Mouse (Mus musculus) MEL (cell line): ENCODE results near the gene Actn2. TPM values are rescaled to one million over a fixed set of nuclear protein-coding genes. Genes with fewer than 3 reads are reported as not detected.

Experiments
- DNase-seq: peaks from one replicate; pipeline ENCODE4 v3.0.0; 2011; ENCODE audit warnings: low read depth, low spot score
- H3K27ac ChIP-seq: 2 replicates; pipeline ENCODE4 v1.5.1; 2012; ENCODE audit warnings: low read depth, mild to moderate bottlenecking, control low read depth, low read length, moderate library complexity; ENCODE audit not compliant: control insufficient read depth
- H3K27me3 ChIP-seq, 2 experiments: fragments of 150-350 bp in 1 of 2; sonication (generic) in 1 of 2; 2 replicates each; pipeline ENCODE4 v1.6.1; 2012; ENCODE audit warnings: low read length in 2 of 2, mild to moderate bottlenecking in 2 of 2, improper control_type of control experiment in 1 of 2, moderate library complexity in 1 of 2; ENCODE audit not compliant: insufficient read depth in 2 of 2, control insufficient read depth in 1 of 2
- H3K36me3 ChIP-seq, 2 experiments: 2 replicates each; pipeline ENCODE4 v1.6.1; 2012 to 2014; ENCODE audit warnings: low read length in 2 of 2, improper control_type of control experiment in 1 of 2, inconsistent platforms in 1 of 2, mild to moderate bottlenecking in 1 of 2; ENCODE audit not compliant: insufficient read depth in 2 of 2, control insufficient read depth in 1 of 2
- H3K4me1 ChIP-seq, 2 experiments: fragments of 150-350 bp in 1 of 2; sonication (generic) in 1 of 2; 2 replicates each; pipeline ENCODE4 v1.6.1; 2012; ENCODE audit warnings: low read length in 2 of 2, improper control_type of control experiment in 1 of 2, mild to moderate bottlenecking in 1 of 2; ENCODE audit not compliant: insufficient read depth in 2 of 2, control insufficient read depth in 1 of 2
- H3K4me3 ChIP-seq, 2 experiments: fragments of 150-350 bp in 1 of 2; sonication (generic) in 1 of 2; 2 replicates each; pipeline ENCODE4 v1.5.1; 2012; ENCODE audit warnings: low read depth in 2 of 2, low read length in 2 of 2, mild to moderate bottlenecking in 2 of 2, moderate library complexity in 2 of 2, control low read depth in 1 of 2, improper control_type of control experiment in 1 of 2; ENCODE audit not compliant: control insufficient read depth in 1 of 2, insufficient read depth in 1 of 2
- H3K79me2 ChIP-seq: 2 replicates; pipeline ENCODE4 v1.6.1; 2012; ENCODE audit warnings: mild to moderate bottlenecking, low read length, moderate library complexity; ENCODE audit not compliant: control insufficient read depth, poor library complexity, insufficient read depth
- H3K9ac ChIP-seq: 2 replicates; pipeline ENCODE4 v1.6.1; 2012; ENCODE audit warnings: low read depth, mild to moderate bottlenecking, control low read depth, low read length, moderate library complexity; ENCODE audit not compliant: control insufficient read depth, poor library complexity, severe bottlenecking
- H3K9me3 ChIP-seq: fragments of 150-350 bp; sonication (generic); replicated peaks from 2 replicates; pipeline ENCODE4 v1.6.1; 2012; ENCODE audit warnings: mild to moderate bottlenecking, low read length, improper control_type of control experiment, moderate library complexity; ENCODE audit not compliant: insufficient read depth
- BHLHE40 ChIP-seq: IDR thresholded peaks from 2 replicates; pipeline ENCODE4 v1.6.1; 2012; ENCODE audit warnings: low read depth, mild to moderate bottlenecking, inconsistent platforms, low read length, improper control_type of control experiment, borderline replicate concordance
- CHD1 ChIP-seq: IDR thresholded peaks from 2 replicates; pipeline ENCODE4 v1.6.1; 2012; ENCODE audit warnings: low read depth, mild to moderate bottlenecking, inconsistent platforms, low read length, improper control_type of control experiment
- CTCF ChIP-seq, 3 experiments: IDR thresholded peaks in 2 of 3; conservative IDR thresholded peaks in 1 of 3; 2 replicates each; pipeline ENCODE4 v1.5.1; 2011 to 2012; ENCODE audit warnings: low read length in 3 of 3, low read depth in 2 of 3, mild to moderate bottlenecking in 2 of 3, improper control_type of control experiment in 1 of 3, inconsistent platforms in 1 of 3, mixed read lengths in 1 of 3, moderate library complexity in 1 of 3; ENCODE audit not compliant: control insufficient read depth in 1 of 3, insufficient read depth in 1 of 3, poor library complexity in 1 of 3, severe bottlenecking in 1 of 3
- ETS1 ChIP-seq: IDR thresholded peaks from 2 replicates; pipeline ENCODE4 v1.6.1; 2012; ENCODE audit warnings: low read depth, mild to moderate bottlenecking, inconsistent platforms, low read length, improper control_type of control experiment, moderate library complexity
- GABPA ChIP-seq: IDR thresholded peaks from 2 replicates; pipeline ENCODE4 v1.6.1; 2012; ENCODE audit warnings: low read depth, mild to moderate bottlenecking, inconsistent platforms, low read length, improper control_type of control experiment, moderate library complexity
- GATA1 ChIP-seq: IDR thresholded peaks from 2 replicates; pipeline ENCODE4 v1.6.1; 2011; ENCODE audit warnings: low read depth, low read length, improper control_type of control experiment
- HCFC1 ChIP-seq: IDR thresholded peaks from 2 replicates; pipeline ENCODE4 v1.6.1; 2012; ENCODE audit warnings: low read depth, mild to moderate bottlenecking, inconsistent platforms, low read length, improper control_type of control experiment, moderate library complexity
- JUND ChIP-seq: IDR thresholded peaks from 2 replicates; pipeline ENCODE4 v1.6.1; 2011; ENCODE audit warnings: low read depth, mild to moderate bottlenecking, improper control_type of control experiment, low read length
- KAT2A ChIP-seq: conservative IDR thresholded peaks from 2 replicates; pipeline ENCODE4 v1.6.1; 2012; ENCODE audit warnings: low read depth, low read length, improper control_type of control experiment, inconsistent platforms
- MAFK ChIP-seq: IDR thresholded peaks from 2 replicates; pipeline ENCODE4 v1.6.1; 2011; ENCODE audit warnings: low read depth, mild to moderate bottlenecking, low read length, improper control_type of control experiment, borderline replicate concordance
- MAX ChIP-seq: IDR thresholded peaks from 2 replicates; pipeline ENCODE4 v1.6.1; 2011; ENCODE audit warnings: low read length, improper control_type of control experiment
- MXI1 ChIP-seq: IDR thresholded peaks from 2 replicates; pipeline ENCODE4 v1.6.1; 2011; ENCODE audit warnings: mild to moderate bottlenecking, low read depth, low read length, improper control_type of control experiment
- MYB ChIP-seq: IDR thresholded peaks from 2 replicates; pipeline ENCODE4 v1.6.1; 2011; ENCODE audit warnings: mild to moderate bottlenecking, low read depth, low read length, improper control_type of control experiment
- MYC ChIP-seq: IDR thresholded peaks from 2 replicates; pipeline ENCODE4 v1.6.1; 2011; ENCODE audit warnings: low read depth, mild to moderate bottlenecking, low read length, improper control_type of control experiment, moderate library complexity
- NELFE ChIP-seq: IDR thresholded peaks from 2 replicates; pipeline ENCODE4 v1.6.1; 2011; ENCODE audit warnings: low read depth, low read length, improper control_type of control experiment
- POLR2A ChIP-seq, 2 experiments: IDR thresholded peaks; 2 replicates each; pipeline ENCODE4 v1.6.1; 2011 to 2012; ENCODE audit warnings: low read length in 2 of 2, mild to moderate bottlenecking in 2 of 2, control low read depth in 1 of 2, improper control_type of control experiment in 1 of 2, low read depth in 1 of 2, moderate library complexity in 1 of 2; ENCODE audit not compliant: control insufficient read depth in 1 of 2, insufficient read depth in 1 of 2, poor library complexity in 1 of 2
- POLR2AphosphoS5 ChIP-seq: IDR thresholded peaks from 2 replicates; pipeline ENCODE4 v1.6.1; 2012; ENCODE audit warnings: low read depth, borderline replicate concordance, mild to moderate bottlenecking, inconsistent platforms, low read length, moderate library complexity, mixed read lengths
- SIN3A ChIP-seq: IDR thresholded peaks from 2 replicates; pipeline ENCODE4 v1.6.1; 2012; ENCODE audit warnings: low read length, improper control_type of control experiment, inconsistent platforms
- SMC3 ChIP-seq: IDR thresholded peaks from 2 replicates; pipeline ENCODE4 v1.6.1; 2011; ENCODE audit warnings: low read depth, low read length, improper control_type of control experiment
- TAL1 ChIP-seq: IDR thresholded peaks from 2 replicates; pipeline ENCODE4 v1.6.1; 2012; ENCODE audit warnings: mild to moderate bottlenecking, inconsistent platforms, low read length, moderate library complexity, mixed read lengths
- TBP ChIP-seq: IDR thresholded peaks from 2 replicates; pipeline ENCODE4 v1.8.0; 2011; ENCODE audit warnings: low read depth, low read length, improper control_type of control experiment
- TCF12 ChIP-seq: IDR thresholded peaks from 2 replicates; pipeline ENCODE4 v1.6.1; 2014; ENCODE audit warnings: low read depth, mild to moderate bottlenecking, inconsistent platforms, low read length, improper control_type of control experiment, moderate library complexity
- USF1 ChIP-seq: IDR thresholded peaks from 2 replicates; pipeline ENCODE4 v1.6.1; 2014; ENCODE audit warnings: low read depth, mild to moderate bottlenecking, inconsistent platforms, low read length, improper control_type of control experiment, moderate library complexity
- USF2 ChIP-seq, 2 experiments: IDR thresholded peaks; 2 replicates each; pipeline ENCODE4 v1.6.1; 2011 to 2012; ENCODE audit warnings: improper control_type of control experiment in 2 of 2, low read length in 2 of 2, borderline replicate concordance in 1 of 2, inconsistent platforms in 1 of 2, low read depth in 1 of 2, mild to moderate bottlenecking in 1 of 2; ENCODE audit not compliant: insufficient read depth in 1 of 2
- ZC3H11A ChIP-seq: IDR thresholded peaks from 2 replicates; pipeline ENCODE4 v1.6.1; 2012; ENCODE audit warnings: low read depth, mild to moderate bottlenecking, inconsistent platforms, low read length, improper control_type of control experiment
- ZKSCAN1 ChIP-seq: IDR thresholded peaks from 2 replicates; pipeline ENCODE4 v1.6.1; 2012; ENCODE audit warnings: low read depth, mild to moderate bottlenecking, inconsistent platforms, low read length, improper control_type of control experiment, moderate library complexity
- ZMIZ1 ChIP-seq: IDR thresholded peaks from 2 replicates; pipeline ENCODE4 v1.6.1; 2012; ENCODE audit warnings: low read depth, mild to moderate bottlenecking, inconsistent platforms, low read length, improper control_type of control experiment, moderate library complexity
- ZNF384 ChIP-seq: IDR thresholded peaks from 2 replicates; pipeline ENCODE4 v1.6.1; 2012; ENCODE audit warnings: low read depth, mild to moderate bottlenecking, inconsistent platforms, low read length, improper control_type of control experiment
- polyA plus RNA-seq, 2 experiments: library from polyadenylated mRNA; stranded (reverse) in 1 of 2; unstranded in 1 of 2; fragments of >175 nt in 1 of 2; fragments of >200 nt in 1 of 2; gene quantifications; 2 replicates each; pipeline versions ENCODE4 v1.2.1 to v1.2.4; 2012; ENCODE audit warnings: low replicate concordance in 2 of 2, low read depth in 1 of 2; ENCODE audit not compliant: insufficient read length in 2 of 2, insufficient read depth in 1 of 2, missing spikeins in 1 of 2
- total RNA-seq: library from RNA; depleted of rRNA; stranded (reverse); fragments of 300-350 nt; gene quantifications from 2 replicates; pipeline ENCODE4 v1.2.3, GENCODE M21; 2012

The Actn2 gene
- total and polyA plus RNA-seq, 3 experiments, result not detected

DNA sequence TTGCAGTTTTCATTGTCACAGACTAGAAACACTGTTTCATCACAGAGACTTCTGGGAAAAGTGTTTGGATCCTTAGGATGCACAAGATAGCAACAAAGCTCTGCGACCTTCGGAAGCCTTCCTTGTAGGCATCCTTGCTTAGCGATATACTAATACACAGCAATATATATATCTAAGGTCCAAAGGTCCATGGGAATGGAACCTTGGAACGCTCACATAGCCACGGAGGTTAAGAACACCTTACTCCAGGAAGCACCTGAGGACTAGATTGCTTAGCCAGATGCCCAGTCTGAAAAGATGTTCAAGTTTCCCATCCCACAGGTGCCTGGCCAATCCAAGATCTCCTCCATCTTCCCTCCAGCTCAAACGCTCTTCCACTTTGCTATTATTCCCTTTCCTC, 26.4 kb downstream of the Actn2 start:
- Histone ChIP-seq H3K4me3 (no peak overlapping the region), H3K9ac (no peak overlapping the region), H3K27ac (no peak overlapping the region), H3K27me3 (peaks cover 0 to 1% of the 10 kb centered on the region in 2 experiments; a peak in 1 of 4 replicates), H3K36me3 (no peaks in the 10 kb centered on the region), H3K9me3 (no peaks in the 10 kb centered on the region), H3K79me2 (no peaks in the 10 kb centered on the region), H3K4me1 (no peaks in the 10 kb centered on the region)
- DNase-seq, result no peak
- TF ChIP-seq TCF12 (no peak), MAX (no peak), USF1 (no peak), MXI1 (no peak), POLR2AphosphoS5 (no peak), CHD1 (no peak), MAFK (no peak), MYB (no peak), KAT2A (no peak), SMC3 (no peak), TBP (no peak), USF2 (IDR thresholded peaks at IDR 0.05; ENCODE audit: borderline replicate concordance in 1 of 2, insufficient read depth in 1 of 2, low read depth in 1 of 2, low read length in 2 of 2) (no peak), NELFE (no peak), ZKSCAN1 (no peak), POLR2A (IDR thresholded peaks at IDR 0.05; ENCODE audit: control insufficient read depth in 1 of 2, insufficient read depth in 1 of 2, low read depth in 1 of 2, low read length in 2 of 2, poor library complexity in 1 of 2) (no peak), SIN3A (no peak), MYC (no peak)

DNA sequence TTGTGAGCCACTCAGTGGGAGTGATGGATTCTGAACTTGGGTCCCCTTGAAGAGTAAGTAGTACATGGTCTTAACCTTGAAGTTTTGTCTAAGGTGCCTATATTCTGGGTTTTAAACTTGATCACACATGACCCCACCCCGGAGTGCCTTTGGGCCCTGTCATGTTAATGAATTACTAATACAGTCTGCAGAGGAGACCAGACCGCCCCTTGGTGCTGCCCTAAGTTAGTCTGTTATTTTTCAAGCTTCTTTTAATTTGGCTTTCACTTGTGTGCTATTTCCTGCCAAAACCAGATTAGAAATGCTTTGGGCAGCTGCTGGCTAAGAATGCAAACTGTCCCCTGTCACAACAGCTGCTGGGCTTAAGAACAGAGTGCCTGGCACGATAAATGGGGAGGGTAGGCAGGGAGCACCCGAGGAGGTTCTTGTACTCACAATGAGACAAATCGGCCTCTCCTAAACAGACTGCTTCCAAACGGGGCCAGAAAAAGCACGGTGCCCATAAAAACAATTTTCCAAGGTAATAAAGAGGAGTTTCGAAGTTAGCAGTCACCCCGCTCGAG, 28.5 kb downstream of the Actn2 start:
- Histone ChIP-seq H3K4me3 (no peak overlapping the region), H3K79me2 (no peaks in the 10 kb centered on the region), H3K27me3 (no peaks in the 10 kb centered on the region), H3K27ac (no peak overlapping the region), H3K36me3 (peaks cover 0 to 5% of the 10 kb centered on the region in 2 experiments; a peak in 2 of 4 replicates), H3K9me3 (no peaks in the 10 kb centered on the region), H3K4me1 (peaks cover 0 to 4% of the 10 kb centered on the region in 2 experiments; a peak in 1 of 4 replicates), H3K9ac (no peak overlapping the region)
- TF ChIP-seq CTCF (IDR thresholded peaks at IDR 0.05 in 2 of 3, conservative IDR thresholded peaks at IDR 0.05 in 1 of 3; ENCODE audit: control insufficient read depth in 1 of 3, insufficient read depth in 1 of 3, low read depth in 2 of 3, low read length in 3 of 3, poor library complexity in 1 of 3, severe bottlenecking in 1 of 3) (no peak), HCFC1 (no peak), ZC3H11A (no peak), ZNF384 (no peak), TAL1 (no peak), GABPA (no peak), TCF12 (no peak), NELFE (no peak), BHLHE40 (no peak), TBP (no peak), ETS1 (no peak), USF1 (no peak), MYC (no peak), CHD1 (no peak), SMC3 (no peak), JUND (no peak), POLR2A (IDR thresholded peaks at IDR 0.05; ENCODE audit: control insufficient read depth in 1 of 2, insufficient read depth in 1 of 2, low read depth in 1 of 2, low read length in 2 of 2, poor library complexity in 1 of 2) (no peak), GATA1 (no peak), ZMIZ1 (no peak), KAT2A (no peak)
- no peak for DNase-seq
